Mouse (Mus musculus): ENCODE results near the gene Ddx46. TPM values are rescaled to one million over a fixed set of nuclear protein-coding genes. Genes with fewer than 3 reads are reported as not detected.
"Not testable (repeated sequence)": the region's sequence is repeated elsewhere in the genome, so short reads cannot be mapped to it uniquely, and the experiment has no call there.

Ddx46 gene
- polyA plus RNA-seq, 1 experiment from 2014 or later = 57.1 TPM

GRCm38 (mm10) chr13:55636185-55636983 lies 1.6 kb downstream of the Ddx46 start:
- CTCF ChIA-PET = no interaction called here
- in situ Hi-C loops (cut with MboI; ENCODE audit: low pct_unique_long_range_greater_than_20kb) = loop anchor here (5.0 kb wide), 1 partner anchor 34 kb away; no protein-coding TSS in a partner anchor
- H3K27me3 ChIP-seq = no peaks in the 10 kb centered on the region
- DNase-seq (ENCODE audit: low read depth, low spot score) (no peak), ATAC-seq (no peak)
- no peak for TF ChIP-seq CTCF (IDR thresholded peaks at IDR 0.05)
- POLR2A ChIA-PET = no interaction called here

GRCm38 (mm10) chr13:55640480-55640879 lies 5.7 kb downstream of the Ddx46 start:
- H3K27me3 ChIP-seq; ATAC-seq; DNase-seq (ENCODE audit: low read depth, low spot score); in situ Hi-C loops (cut with MboI; ENCODE audit: low pct_unique_long_range_greater_than_20kb): not testable (repeated sequence)
- POLR2A ChIA-PET = interaction anchor here (1.0 kb wide), 1 partner anchor 17 kb away, joined by 3 read pairs; no protein-coding TSS in a partner anchor
- CTCF ChIA-PET = interaction anchor here (0.6 to 3.0 kb wide), 7 partner anchors 10 to 39 kb away, joined by 3 to 12 read pairs (median 5); partner anchors contain the start of gene Caml

GRCm38 (mm10) chr13:55644525-55644924 lies 9.7 kb downstream of the Ddx46 start:
- DNase-seq (ENCODE audit: low read depth, low spot score) (no peak), ATAC-seq (no peak)
- H3K27me3 ChIP-seq = no peaks in the 10 kb centered on the region
- ChIA-PET CTCF (no interaction called here), POLR2A (no interaction called here)
- TF ChIP-seq CTCF (IDR thresholded peaks at IDR 0.05) = no peak
- in situ Hi-C loops (cut with MboI; ENCODE audit: low pct_unique_long_range_greater_than_20kb) = no loop called here

- TF ChIP-seq CTCF (IDR thresholded peaks at IDR 0.05) = no peak
- in situ Hi-C loops (cut with MboI; ENCODE audit: low pct_unique_long_range_greater_than_20kb) = no loop called here
- ATAC-seq = no peak
Measured at GRCm38 (mm10) chr13:55650098-55650497, 15.3 kb downstream of the Ddx46 start.

DNA sequence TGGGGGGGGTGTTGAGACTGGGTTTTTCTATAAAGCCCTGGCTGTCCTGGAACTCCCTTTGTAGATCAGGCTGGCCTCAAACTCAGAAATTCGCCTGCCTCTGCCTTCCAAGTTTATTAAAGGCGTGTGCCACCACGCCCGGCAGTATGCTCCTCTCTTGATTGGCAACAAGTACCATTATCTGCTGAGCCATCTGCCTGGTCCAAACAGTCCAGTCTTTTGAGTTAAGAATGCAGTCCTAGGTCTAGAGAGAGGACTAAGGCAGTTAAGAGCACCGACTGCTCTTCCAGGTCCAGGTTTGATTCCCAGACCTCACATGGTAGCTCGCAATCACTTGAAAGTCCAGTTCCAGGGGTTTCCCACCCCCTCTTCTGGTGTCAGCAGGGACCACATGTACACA lies 16.2 kb downstream of the Ddx46 start:
- POLR2A ChIA-PET = no interaction called here
- no peaks in the 10 kb centered on the region for H3K27me3 ChIP-seq
- in situ Hi-C loops (cut with MboI; ENCODE audit: low pct_unique_long_range_greater_than_20kb) = no loop called here
- no peak for TF ChIP-seq CTCF (IDR thresholded peaks at IDR 0.05)
- DNase-seq (ENCODE audit: low read depth, low spot score) (no peak), ATAC-seq (no peak)
- CTCF ChIA-PET = interaction anchor here (3.7 kb wide), 1 partner anchor 10 kb away, joined by 12 read pairs; no protein-coding TSS in a partner anchor

More at GRCm38 (mm10) chr13:55650098-55650497, 15.3 kb downstream of the Ddx46 start:
- ChIA-PET POLR2A (interaction anchor here (0.7 kb wide), 1 partner anchor 114 kb away, joined by 3 read pairs; no protein-coding TSS in a partner anchor), CTCF (interaction anchor here (1.1 kb wide), 1 partner anchor 9 kb away, joined by 6 read pairs; no protein-coding TSS in a partner anchor)
- DNase-seq (ENCODE audit: low read depth, low spot score) = no peak
- no peaks in the 10 kb centered on the region for H3K27me3 ChIP-seq

DNA sequence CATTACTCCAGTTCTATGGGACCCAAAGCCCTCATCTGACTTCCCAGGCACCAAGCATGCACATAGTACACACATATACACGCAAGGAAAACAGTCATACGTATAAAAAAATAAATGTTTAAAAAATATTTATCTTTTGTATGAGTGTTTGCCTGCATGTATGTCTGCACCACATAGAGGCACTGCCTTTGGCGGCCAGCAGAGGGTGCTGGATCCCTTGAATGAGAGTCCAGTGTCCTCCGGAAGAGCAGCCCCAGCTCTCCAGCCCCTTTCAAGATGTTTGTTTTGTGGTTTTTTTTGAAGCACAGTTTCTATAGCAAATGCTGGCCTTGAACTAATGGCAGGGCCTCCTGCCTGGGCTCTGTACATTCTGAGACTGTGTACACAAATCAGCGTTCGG lies 33.7 kb downstream of the Ddx46 start:
- ChIA-PET CTCF (interaction anchor here (0.7 to 1.3 kb wide), 3 partner anchors 15 to 59 kb away, joined by 3 read pairs; partner anchors contain the start of gene Pcbd2), POLR2A (no interaction called here)
- TF ChIP-seq CTCF (IDR thresholded peaks at IDR 0.05) = peak; percentile 77
- in situ Hi-C loops (cut with MboI; ENCODE audit: low pct_unique_long_range_greater_than_20kb) = loop anchor here (10.0 kb wide), 1 partner anchor 296 kb away; no protein-coding TSS in a partner anchor
- no peaks in the 10 kb centered on the region for H3K27me3 ChIP-seq
- no peak for ATAC-seq
- no peak for DNase-seq (ENCODE audit: low read depth, low spot score)

DNA sequence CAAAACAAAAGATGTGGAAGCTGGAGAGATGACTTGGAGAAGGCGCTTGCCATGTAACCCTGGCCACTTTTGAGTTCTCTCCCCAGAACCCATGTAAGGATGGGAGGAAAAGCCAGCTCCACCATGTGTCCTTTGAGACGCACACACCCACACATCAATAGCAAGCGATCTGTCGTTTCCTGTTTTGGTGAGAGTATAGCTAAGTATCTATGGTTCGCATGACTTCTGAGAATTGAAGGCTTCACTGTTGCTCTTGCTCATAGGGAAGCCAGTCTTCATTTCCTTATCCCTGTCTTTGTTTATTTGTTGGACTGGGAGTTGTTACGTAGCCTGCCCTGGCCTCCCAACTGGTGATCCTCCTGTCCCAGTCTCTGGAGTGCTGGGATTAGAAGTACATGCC lies 37.9 kb downstream of the Ddx46 start:
- TF ChIP-seq CTCF (IDR thresholded peaks at IDR 0.05) = no peak
- DNase-seq (ENCODE audit: low read depth, low spot score) (no peak), ATAC-seq (no peak)
- ChIA-PET CTCF (interaction anchor here (1.2 kb wide), 1 partner anchor 18 kb away, joined by 3 read pairs; no protein-coding TSS in a partner anchor), POLR2A (no interaction called here)
- H3K27me3 ChIP-seq = no peaks in the 10 kb centered on the region
- in situ Hi-C loops (cut with MboI; ENCODE audit: low pct_unique_long_range_greater_than_20kb) = loop anchor here (5.0 kb wide), 1 partner anchor 55 kb away; the partner anchor contains the start of gene Pcbd2

DNA sequence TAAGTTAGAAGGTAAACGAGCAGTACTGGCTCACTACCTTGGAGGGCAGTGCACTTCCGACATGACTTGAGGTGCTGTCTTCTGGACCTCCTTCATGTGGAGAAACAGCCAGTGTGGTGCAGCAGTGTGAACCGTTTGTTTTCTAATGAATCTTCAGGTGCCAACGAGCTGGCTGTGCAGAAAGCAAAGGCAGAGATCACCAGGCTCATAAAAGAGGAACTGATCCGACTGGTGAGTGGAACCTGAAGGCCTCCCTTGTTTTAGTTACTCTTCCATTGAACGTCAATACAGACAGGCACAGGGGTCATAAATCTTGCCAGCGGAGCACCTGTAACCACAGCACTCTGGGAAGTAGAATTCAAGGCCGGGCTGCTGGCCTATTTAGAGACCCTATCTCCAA lies 42.5 kb downstream of the Ddx46 start:
- H3K27me3 ChIP-seq = no peaks in the 10 kb centered on the region
- in situ Hi-C loops (cut with MboI; ENCODE audit: low pct_unique_long_range_greater_than_20kb) = no loop called here
- no peak for TF ChIP-seq CTCF (IDR thresholded peaks at IDR 0.05)
- DNase-seq (ENCODE audit: low read depth, low spot score) = no peak
- POLR2A ChIA-PET = no interaction called here
- CTCF ChIA-PET = no interaction called here
- ATAC-seq = no peak

GRCm38 (mm10) chr13:55682201-55682600 lies 47.4 kb downstream of the Ddx46 start:
- ATAC-seq (no peak), DNase-seq (ENCODE audit: low read depth, low spot score) (no peak)
- H3K27me3 ChIP-seq = no peaks in the 10 kb centered on the region
- TF ChIP-seq CTCF (IDR thresholded peaks at IDR 0.05) = no peak
- ChIA-PET POLR2A (interaction anchor here (0.7 kb wide), 1 partner anchor 344 kb away, joined by 3 read pairs; no protein-coding TSS in a partner anchor), CTCF (interaction anchor here (0.9 to 1.3 kb wide), 2 partner anchors 9 to 45 kb away, joined by 3 to 4 read pairs; partner anchors contain the start of gene Pcbd2)
- in situ Hi-C loops (cut with MboI; ENCODE audit: low pct_unique_long_range_greater_than_20kb) = no loop called here

GRCm38 (mm10) chr13:55683581-55683980 lies 48.8 kb downstream of the Ddx46 start:
- ChIA-PET CTCF (interaction anchor here (1.2 kb wide), 2 partner anchors 9 to 15 kb away, joined by 3 to 5 read pairs; partner anchors contain the start of gene B230219D22Rik), POLR2A (interaction anchor here (0.6 kb wide), 1 partner anchor 28 kb away, joined by 3 read pairs; no protein-coding TSS in a partner anchor)
- in situ Hi-C loops (cut with MboI; ENCODE audit: low pct_unique_long_range_greater_than_20kb) = no loop called here
- H3K27me3 ChIP-seq = no peaks in the 10 kb centered on the region
- ATAC-seq (no peak), DNase-seq (ENCODE audit: low read depth, low spot score) (no peak)
- TF ChIP-seq CTCF (IDR thresholded peaks at IDR 0.05) = no peak

GRCm38 (mm10) chr13:55686107-55686633 lies 51.3 kb downstream of the Ddx46 start:
- ChIA-PET POLR2A (no interaction called here), CTCF (no interaction called here)
- H3K27me3 ChIP-seq = no peaks in the 10 kb centered on the region
- in situ Hi-C loops (cut with MboI; ENCODE audit: low pct_unique_long_range_greater_than_20kb) = no loop called here
- ATAC-seq (no peak), DNase-seq (ENCODE audit: low read depth, low spot score) (no peak)
- TF ChIP-seq CTCF (IDR thresholded peaks at IDR 0.05) = no peak
